Mouse (Mus musculus) monocyte, adult 2 months (primary cell): Measurements from ENCODE around the gene Epha6.
"Not testable (repeated sequence)": the region's sequence is repeated elsewhere in the genome, so short reads cannot be mapped to it uniquely, and the experiment has no call there.

Experiments used
- DNase-seq, 2 experiments: peaks; one replicate each; pipeline ENCODE4 v3.0.0; 2022; ENCODE audit warnings: low spot score in 2 of 2, low read depth in 1 of 2

The Epha6 gene

GRCm38 (mm10) chr16:60006857-60007568 lies 598.3 kb downstream of the Epha6 start:
- no peak for DNase-seq

DNA sequence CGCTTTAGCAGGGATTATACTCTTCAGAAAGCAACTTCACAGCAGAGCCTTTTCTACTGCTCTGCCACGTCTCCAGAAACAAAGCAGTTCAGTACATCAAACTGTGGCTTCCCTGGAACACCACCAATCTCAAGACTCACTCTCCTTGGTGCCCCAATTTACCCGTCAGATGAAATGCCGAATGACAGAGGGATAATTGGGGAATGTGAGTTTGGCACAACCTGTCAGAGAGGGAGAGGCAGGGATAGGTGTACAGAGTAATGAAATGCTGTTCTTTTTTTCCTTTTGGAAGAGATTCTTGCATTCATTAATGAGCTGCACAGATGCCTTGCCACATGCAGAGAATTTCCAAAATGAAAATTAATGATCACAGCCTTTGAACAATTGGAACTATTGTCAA lies 635.5 kb downstream of the Epha6 start:
- DNase-seq = no peak

- no peak for DNase-seq
Measured at GRCm38 (mm10) chr16:59955731-59956130, 649.6 kb downstream of the Epha6 start.

DNA sequence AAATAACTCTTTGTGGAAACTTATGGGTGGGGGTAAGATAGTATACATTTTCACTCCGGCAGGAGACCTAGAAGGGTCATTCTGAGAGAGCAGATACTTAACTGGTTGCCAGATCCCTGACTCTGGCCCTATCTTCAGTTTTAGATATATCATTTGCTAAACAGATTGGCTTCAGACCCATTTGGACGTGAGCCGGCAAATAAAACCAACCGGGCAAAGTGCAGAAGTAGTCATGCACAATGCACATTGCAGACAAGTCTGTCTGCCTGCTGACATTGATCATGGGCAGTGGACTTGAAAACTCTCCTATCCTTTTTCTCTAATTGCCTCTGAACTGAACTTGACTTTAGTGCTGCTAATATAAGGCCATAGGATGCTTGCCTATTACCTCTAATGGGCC lies 681.6 kb downstream of the Epha6 start:
- DNase-seq = no peak

DNA sequence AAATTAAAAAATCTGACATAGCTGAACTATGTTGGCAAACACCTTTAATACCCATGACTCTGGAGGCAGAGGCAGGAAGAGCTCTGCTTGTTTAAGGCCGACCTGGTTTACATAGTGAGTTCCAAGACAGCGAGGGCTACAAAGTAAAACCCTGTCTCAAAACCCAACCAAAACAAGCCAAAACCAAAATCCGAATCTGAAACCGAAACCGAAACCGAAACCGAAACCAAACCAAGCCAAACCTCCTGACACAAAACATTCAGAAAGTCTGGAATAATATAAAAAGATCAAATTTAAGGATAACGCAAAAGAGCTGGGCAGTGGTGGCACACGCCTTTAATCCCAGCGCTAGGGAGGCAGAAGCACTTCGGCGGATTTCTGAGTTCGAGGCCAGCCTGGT lies 725.3 kb downstream of the Epha6 start:
- no peak for DNase-seq

- DNase-seq = no peak
Measured at GRCm38 (mm10) chr16:59871792-59872191, 733.5 kb downstream of the Epha6 start.

DNA sequence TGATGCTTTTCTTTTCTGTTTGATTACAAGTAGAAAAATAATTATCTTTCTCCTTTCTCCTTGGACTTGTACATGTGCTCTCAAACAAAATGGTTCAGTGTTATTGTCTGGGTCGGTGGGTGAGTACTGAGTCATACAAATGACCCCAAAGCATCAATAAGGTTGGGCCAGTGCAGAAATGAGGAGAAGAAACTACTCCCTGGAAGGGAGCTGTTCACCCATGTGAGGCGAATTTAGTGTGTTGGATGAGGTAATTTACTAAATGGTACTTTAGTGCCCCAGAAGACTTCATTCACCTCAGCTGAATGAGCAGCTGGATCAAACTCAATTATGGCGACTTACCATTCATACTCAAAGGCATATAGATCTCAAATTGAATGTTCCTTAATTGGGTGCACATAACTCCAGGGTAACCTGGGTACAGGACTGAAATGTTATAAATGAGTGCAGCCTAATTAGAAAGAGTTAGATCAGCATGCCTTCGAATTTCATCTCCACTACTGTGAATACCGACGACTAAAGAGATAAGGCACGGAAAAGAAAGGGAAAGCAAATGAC lies 751.1 kb downstream of the Epha6 start:
- no peak for DNase-seq

DNA sequence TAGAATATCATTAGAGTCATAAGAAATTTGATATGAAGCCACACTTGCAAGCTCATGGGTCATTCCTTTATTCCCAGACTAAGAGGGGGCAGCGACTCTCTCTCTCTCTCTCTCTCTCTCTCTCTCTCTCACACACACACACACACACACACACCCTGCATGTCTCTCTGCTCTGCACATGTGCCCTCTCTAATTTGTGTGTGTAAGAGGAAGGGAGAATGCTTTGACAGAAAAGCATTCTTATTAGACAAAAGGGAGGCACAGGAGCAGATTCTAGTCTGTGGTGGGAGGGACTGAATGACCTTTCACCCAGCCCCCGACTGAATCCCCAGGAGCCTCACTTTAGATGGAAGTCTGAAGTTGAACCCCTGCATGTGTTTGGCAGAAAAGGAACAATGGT lies 752.6 kb downstream of the Epha6 start:
- no peak for DNase-seq

- DNase-seq = no peak
Measured at GRCm38 (mm10) chr16:59846574-59846973, 758.8 kb downstream of the Epha6 start.

DNA sequence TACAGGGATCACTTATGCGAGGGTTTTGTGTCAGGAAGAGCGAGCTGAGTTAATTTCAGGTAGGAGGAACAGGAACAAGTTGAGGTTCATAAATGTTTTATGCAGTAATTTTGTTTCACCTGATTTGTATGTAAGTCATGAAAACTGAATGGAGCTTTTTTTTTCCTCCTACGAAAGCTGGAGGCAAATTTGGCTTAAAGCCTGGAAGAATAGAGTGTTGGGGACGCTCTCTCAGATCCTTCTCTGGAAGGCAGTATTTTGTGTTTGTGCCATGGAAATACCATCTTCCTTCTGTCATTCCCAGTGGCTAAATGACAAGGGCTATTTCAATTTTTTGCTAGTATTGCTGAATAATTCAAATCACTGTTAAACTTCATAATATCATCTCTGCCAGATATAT lies 768.6 kb downstream of the Epha6 start:
- no peak for DNase-seq

GRCm38 (mm10) chr16:59836304-59836703 lies 769.0 kb downstream of the Epha6 start:
- no peak for DNase-seq

DNA sequence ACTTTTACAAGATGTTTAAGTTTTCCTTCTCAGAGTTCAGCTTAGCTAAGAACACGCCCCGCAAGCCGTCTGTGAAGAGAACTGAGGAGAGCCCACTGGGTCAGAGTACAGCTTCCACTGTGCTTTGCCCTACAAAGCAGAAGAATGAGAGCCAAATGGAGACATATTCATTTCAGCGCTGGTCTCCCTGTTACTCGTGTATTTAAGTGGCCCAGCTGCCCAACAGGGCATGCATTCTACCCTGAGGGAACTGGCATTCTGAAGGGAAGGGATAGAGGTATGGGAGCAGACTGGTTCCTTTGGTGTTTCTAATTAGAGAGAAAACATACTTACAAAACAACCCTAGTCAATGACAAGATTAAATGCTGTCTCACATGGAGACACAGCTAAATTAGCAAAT lies 772.9 kb downstream of the Epha6 start:
- no peak for DNase-seq

- no peak for DNase-seq
Measured at GRCm38 (mm10) chr16:59829655-59830054, 775.7 kb downstream of the Epha6 start.

DNA sequence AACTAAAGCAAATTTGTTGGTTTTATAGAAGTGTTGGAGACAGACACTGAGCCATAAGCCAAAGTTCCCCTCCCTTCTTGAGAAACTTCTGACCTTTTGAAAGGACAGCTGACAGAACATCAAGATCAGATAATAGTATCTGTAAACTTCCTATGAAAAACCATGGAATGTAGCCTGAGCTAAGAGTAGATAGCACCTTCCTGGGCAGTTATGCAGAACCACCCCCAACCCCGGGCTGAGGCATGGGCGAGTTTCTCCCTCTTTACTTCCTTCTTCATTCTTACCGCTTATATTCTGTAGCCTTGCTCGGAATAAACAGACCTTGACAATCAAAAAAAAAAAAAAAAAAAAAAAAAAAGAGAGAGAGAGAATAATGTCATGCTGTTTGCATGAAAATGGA lies 805.5 kb downstream of the Epha6 start:
- DNase-seq = not testable (repeated sequence)

DNA sequence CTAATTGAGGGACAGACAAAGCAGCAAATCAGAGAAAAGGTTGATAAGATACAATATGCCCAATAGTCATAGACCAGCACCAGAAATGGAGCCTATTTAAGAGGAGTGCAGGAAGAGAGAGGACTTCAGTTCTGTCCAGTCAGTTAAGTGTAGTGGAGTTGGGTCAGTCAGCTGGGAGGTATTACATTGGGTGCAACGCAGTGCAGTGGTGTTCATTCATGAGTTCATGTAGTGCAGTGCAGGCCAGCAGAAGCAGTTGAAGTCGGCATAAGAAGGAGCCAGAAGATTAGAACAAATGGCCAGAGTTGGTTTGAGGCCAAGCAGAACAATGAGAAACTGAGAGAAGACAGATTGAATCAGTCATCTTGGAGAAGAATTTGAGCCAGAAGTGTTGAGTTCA lies 833.0 kb downstream of the Epha6 start:
- DNase-seq = no peak

DNA sequence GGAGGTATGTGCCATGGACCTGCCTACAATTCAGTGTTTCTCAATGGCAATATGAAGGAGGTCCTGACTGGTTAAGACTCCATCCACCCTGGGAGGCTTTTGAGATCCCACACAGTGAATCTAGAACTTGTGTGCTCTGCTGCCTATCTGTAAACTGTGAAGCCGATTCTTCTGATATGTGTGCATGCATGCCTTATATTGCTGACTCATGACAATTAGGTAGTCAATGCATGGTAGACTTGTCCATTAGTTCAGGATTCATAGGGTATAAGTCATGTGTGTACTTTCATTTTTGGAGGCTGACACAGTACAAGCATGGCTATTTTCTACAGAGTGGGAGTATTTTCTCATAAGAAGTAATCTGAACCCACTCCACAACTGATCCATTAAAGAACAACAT lies 834.9 kb downstream of the Epha6 start:
- DNase-seq = no peak

GRCm38 (mm10) chr16:59769936-59770335 lies 835.4 kb downstream of the Epha6 start:
- DNase-seq = no peak

GRCm38 (mm10) chr16:59760875-59761274 lies 844.5 kb downstream of the Epha6 start:
- no peak for DNase-seq

- DNase-seq = no peak
Measured at GRCm38 (mm10) chr16:59750905-59751304, 854.4 kb downstream of the Epha6 start.

DNA sequence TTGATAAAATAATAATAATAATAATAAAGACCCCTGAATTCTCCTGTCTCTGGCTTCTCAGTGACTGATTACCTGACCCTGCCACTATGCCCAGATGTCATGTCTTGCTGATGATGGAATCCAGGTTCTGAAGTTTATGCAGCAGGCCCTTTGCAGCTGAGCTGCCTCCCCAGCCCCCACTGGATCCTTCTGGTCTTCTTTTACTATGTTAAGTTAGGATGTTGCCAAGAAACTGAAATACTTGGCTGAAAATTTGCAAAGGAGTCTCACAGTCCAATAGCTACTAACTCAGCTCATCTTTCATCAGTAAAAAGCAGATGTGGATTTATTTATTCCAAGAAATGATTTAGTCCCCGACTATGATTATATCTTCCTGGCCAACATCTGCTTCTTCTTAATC lies 861.7 kb downstream of the Epha6 start:
- no peak for DNase-seq

DNA sequence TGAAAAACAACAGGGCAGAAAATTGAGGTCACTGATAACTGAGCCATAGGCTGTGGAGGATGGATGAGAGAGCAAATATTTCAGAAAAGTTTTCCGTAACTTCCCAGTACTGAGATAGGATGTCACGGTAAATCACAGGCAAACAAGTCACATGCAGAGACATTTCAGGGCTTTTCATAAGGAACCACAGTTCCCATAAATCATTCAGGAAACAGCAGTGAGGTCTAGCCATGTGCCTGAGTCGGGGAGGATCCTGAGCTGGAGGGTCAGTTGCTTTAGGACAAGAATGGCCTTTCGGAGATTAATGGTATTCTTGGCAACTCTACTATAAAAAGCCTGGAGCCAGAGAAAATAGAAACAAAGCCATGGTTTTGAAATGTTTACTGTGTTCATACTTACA lies 889.8 kb downstream of the Epha6 start:
- no peak for DNase-seq

DNA sequence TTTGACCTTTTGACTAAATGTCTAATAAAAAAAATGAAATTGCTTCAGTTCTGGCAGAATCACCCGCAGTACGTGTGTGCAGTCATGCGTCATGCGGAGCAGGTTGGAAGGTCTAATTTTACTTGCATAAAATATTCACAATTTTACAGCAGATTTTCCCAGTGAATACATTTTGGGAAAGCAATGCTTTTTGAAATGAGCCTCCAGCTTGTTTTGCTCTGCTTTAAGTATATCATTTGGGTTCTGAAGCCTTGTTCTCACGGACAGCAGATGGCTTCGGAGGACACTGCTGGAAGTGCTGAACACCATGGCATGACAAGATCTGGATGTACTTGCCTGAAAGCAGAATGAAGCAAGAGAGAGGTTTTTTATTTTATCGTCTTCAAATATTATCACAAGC lies 912.1 kb downstream of the Epha6 start:
- DNase-seq = no peak

DNA sequence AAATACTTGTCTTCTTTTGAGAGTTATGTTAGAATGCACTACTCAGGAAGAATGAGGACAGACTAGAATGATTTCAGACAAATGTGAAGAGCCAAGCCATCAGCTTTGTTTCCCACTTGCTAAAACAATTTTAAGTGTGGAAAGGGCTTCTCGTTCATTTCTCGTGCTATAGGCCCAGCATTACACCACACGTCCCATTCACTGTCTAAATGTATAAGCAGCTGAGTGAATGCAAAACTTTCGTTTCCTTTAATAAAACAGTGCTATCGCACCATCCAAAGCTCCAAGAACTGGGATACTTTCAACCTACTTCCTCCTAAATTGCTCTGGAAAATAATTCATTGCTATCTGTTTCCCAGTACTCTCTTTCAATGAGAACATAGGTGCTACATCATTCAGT lies 916.2 kb downstream of the Epha6 start:
- no peak for DNase-seq
